Mouse (Mus musculus) liver, embryonic 15.5 days (tissue): Measurements from ENCODE around the gene Nt5c1b. TPM values are rescaled to one million over a fixed set of nuclear protein-coding genes. Genes with fewer than 3 reads are reported as not detected.

Experiments
- ATAC-seq: fragments of 200-750 bp; cut with Nextera tagmentation; 2 replicates; pipeline ENCODE4 v1.8.0; 2017; ENCODE audit warnings: moderate number of reproducible peaks, mild to moderate bottlenecking, moderate library complexity; ENCODE audit not compliant: insufficient read depth
- H3K27ac ChIP-seq: fragments of 300-500 bp; sonication (generic); replicated peaks from 2 replicates; pipeline ENCODE4 v1.5.1; 2015; ENCODE audit warnings: mild to moderate bottlenecking, inconsistent platforms
- H3K27me3 ChIP-seq: fragments of 300-500 bp; sonication (generic); 2 replicates; pipeline ENCODE4 v1.6.1; 2015; ENCODE audit warnings: mild to moderate bottlenecking, inconsistent platforms
- H3K36me3 ChIP-seq: fragments of 300-500 bp; sonication (generic); replicated peaks from 2 replicates; pipeline ENCODE4 v1.6.1; 2015; ENCODE audit warnings: moderate library complexity, mild to moderate bottlenecking, inconsistent platforms
- H3K4me1 ChIP-seq: fragments of 300-500 bp; sonication (generic); replicated peaks from 2 replicates; pipeline ENCODE4 v1.6.1; 2015; ENCODE audit warnings: inconsistent platforms
- H3K4me2 ChIP-seq: fragments of 300-500 bp; sonication (generic); 2 replicates; pipeline ENCODE4 v1.6.1; 2015; ENCODE audit warnings: moderate library complexity, mild to moderate bottlenecking, inconsistent platforms
- H3K4me3 ChIP-seq: fragments of 300-500 bp; sonication (generic); replicated peaks from 2 replicates; pipeline ENCODE4 v1.5.1; 2015; ENCODE audit warnings: mild to moderate bottlenecking, inconsistent platforms
- H3K9ac ChIP-seq: fragments of 300-500 bp; sonication (generic); 2 replicates; pipeline ENCODE4 v1.6.1; 2015; ENCODE audit warnings: moderate library complexity, mild to moderate bottlenecking, inconsistent platforms
- H3K9me3 ChIP-seq: fragments of 300-500 bp; sonication (generic); replicated peaks from 2 replicates; pipeline ENCODE4 v1.6.1; 2016; ENCODE audit warnings: inconsistent platforms
- WGBS: fragments of 180-500 bp; shearing (Covaris S2); methylation state at CpG from one replicate; pipeline ENCODE4 v1.1.7; 2015; ENCODE audit warnings: mixed read lengths; ENCODE audit not compliant: insufficient replicate concordance; 5-methylcytosine and 5-hydroxymethylcytosine counted together
- polyA plus RNA-seq: library from polyadenylated mRNA; unstranded; fragments of >200 nt; fragmentation: Nextera tagmentation; extraction: Ambion mirVana; gene quantifications from 2 replicates; pipeline ENCODE4 v1.2.1, GENCODE M21; 2015

Nt5c1b gene
- polyA plus RNA-seq, 1 experiment from 2014 or later: not detected

DNA sequence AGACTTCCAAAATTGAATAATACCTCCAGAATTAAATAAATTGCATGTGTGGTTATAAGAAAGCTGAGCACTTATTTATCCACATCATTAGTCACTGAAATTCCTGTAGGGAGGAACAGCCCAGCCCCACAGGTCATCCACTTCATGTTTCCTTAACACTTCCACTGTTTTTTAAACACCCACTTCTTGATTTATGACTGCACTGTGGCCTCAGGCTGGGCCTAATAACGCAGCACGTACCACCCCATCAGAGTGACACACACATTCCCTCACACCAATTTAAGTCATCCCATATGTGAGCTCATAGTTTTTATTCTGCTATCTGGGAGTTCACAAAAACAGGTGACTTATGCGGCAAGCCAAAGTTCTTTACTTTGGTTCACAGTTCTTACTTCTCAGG lies 52.6 kb downstream of the Nt5c1b start:
- Histone ChIP-seq H3K9ac (no peak overlapping the region), H3K27ac (no peak overlapping the region), H3K4me1 (no peaks in the 10 kb centered on the region), H3K4me3 (no peak overlapping the region), H3K9me3 (no peaks in the 10 kb centered on the region), H3K36me3 (no peaks in the 10 kb centered on the region), H3K4me2 (no peak overlapping the region), H3K27me3 (no peaks in the 10 kb centered on the region)
- ATAC-seq: no peak
- WGBS: 49% methylated on average over 3 of the region's 3 CpGs

GRCm38 (mm10) chr12:10425982-10426863 lies 56.5 kb downstream of the Nt5c1b start:
- no peak overlapping the region for H3K9ac ChIP-seq
- WGBS: 58% methylated on average over 9 of the region's 9 CpGs

DNA sequence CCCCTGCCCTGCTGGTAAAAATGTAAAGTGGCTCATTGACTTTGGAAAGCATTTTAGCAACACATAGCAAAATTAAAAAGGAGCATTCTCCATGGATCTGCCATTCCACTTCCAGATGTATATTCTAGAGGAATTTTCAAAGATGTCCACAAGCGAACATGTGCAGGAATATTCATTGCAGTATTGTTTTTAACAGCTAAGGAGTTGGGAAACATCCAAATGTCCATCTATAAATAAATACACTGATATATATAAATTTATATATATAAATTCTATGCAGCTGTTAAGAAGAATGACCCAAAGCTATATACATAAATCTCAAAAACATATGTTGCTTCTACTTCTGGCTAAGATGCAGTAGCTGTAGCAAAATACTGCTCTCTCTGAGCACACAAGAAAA lies 61.2 kb downstream of the Nt5c1b start:
- Histone ChIP-seq H3K27ac (no peak overlapping the region), H3K9me3 (no peaks in the 10 kb centered on the region), H3K9ac (no peak overlapping the region), H3K4me2 (no peak overlapping the region), H3K27me3 (no peaks in the 10 kb centered on the region), H3K4me1 (no peaks in the 10 kb centered on the region), H3K4me3 (no peak overlapping the region), H3K36me3 (no peaks in the 10 kb centered on the region)
- no peak for ATAC-seq
- 60% methylated on average over 1 of the region's 1 CpGs for WGBS

More at GRCm38 (mm10) chr12:10425982-10426863, 56.5 kb downstream of the Nt5c1b start:
- Histone ChIP-seq H3K27me3 (no peaks in the 10 kb centered on the region), H3K4me1 (no peaks in the 10 kb centered on the region), H3K36me3 (no peaks in the 10 kb centered on the region), H3K4me3 (no peak overlapping the region), H3K27ac (no peak overlapping the region), H3K9me3 (no peaks in the 10 kb centered on the region), H3K4me2 (no peak overlapping the region)
- ATAC-seq: no peak

- no peak for ATAC-seq
- H3K9ac ChIP-seq: no peak overlapping the region
- H3K4me2 ChIP-seq: no peak overlapping the region
- 28% methylated on average over 15 of the region's 15 CpGs for WGBS
- H3K27ac ChIP-seq: no peak overlapping the region
- no peaks in the 10 kb centered on the region for H3K27me3 ChIP-seq
- no peak overlapping the region for H3K4me3 ChIP-seq
- H3K4me1 ChIP-seq: no peaks in the 10 kb centered on the region
- H3K9me3 ChIP-seq: no peaks in the 10 kb centered on the region
- no peaks in the 10 kb centered on the region for H3K36me3 ChIP-seq
Observed at GRCm38 (mm10) chr12:10438054-10439001, 68.6 kb downstream of the Nt5c1b start.

Other genes with a start within 250 kb of the Nt5c1b start
- 14.3 TPM in 2 replicates for gene Rdh14, start 20.8 kb downstream of the Nt5c1b start, polyA plus RNA-seq